Comparison of ENCODE assay signal across 18 mouse cellular contexts in genomic region chr13:70115576-70115975, GRCm38 (mm10).
A peak's percentile ranks its signal among the peaks of the same experiment; 100 is the strongest.
DNase-seq lines count a peak whose midpoint lies in the region; ATAC-seq and TF ChIP-seq lines count a peak whose summit lies in the region.
"Had no signal": no experiment of that assay in that cellular context is flagged by ENCODE, and none has a peak within 500 bp of the region (broad histone marks: within the 10 kb centered on the region; RNA-seq: fewer than 3 reads in every experiment).

No protein-coding gene starts in this region.

- 0 out of 2 replicates have a peak, but pooled peaks cover 4% of the 10 kb centered on the region for H3K4me1 ChIP-seq in hindbrain, embryonic 13.5 days (replicated peaks)
- H3K4me1 ChIP-seq in hindbrain, embryonic 11.5 days (replicated peaks; ENCODE audit: control insufficient read depth, insufficient read depth, low read length): no peaks in the 10 kb centered on the region
- no peaks in the 10 kb centered on the region for H3K4me1 ChIP-seq in midbrain, embryonic 16.5 days (ENCODE audit: control insufficient read depth, insufficient read depth, low read length)
- 0 out of 2 replicates have a peak, but pooled peaks cover 3% of the 10 kb centered on the region for H3K4me1 ChIP-seq in midbrain, embryonic 10.5 days
- H3K4me1 ChIP-seq in midbrain, postnatal 0 days (ENCODE audit: insufficient read depth, low read length): no peaks in the 10 kb centered on the region
- no peaks in the 10 kb centered on the region for H3K4me1 ChIP-seq in kidney, embryonic 14.5 days (ENCODE audit: control insufficient read depth, insufficient read depth, low read length)
- H3K4me1 ChIP-seq: embryonic facial prominence, embryonic 10.5 days; forebrain, embryonic 13.5 days; heart, embryonic 12.5 days had no signal

- peak overlapping the region; percentile 20; the same call in 1 of the 2 replicates for H3K27ac ChIP-seq in hindbrain, embryonic 13.5 days
- no peak overlapping the region for H3K27ac ChIP-seq in hindbrain, embryonic 11.5 days (ENCODE audit: low read depth, low read length)
- H3K27ac ChIP-seq in midbrain, embryonic 16.5 days (ENCODE audit: low read length): no peak overlapping the region
- no peak overlapping the region for H3K27ac ChIP-seq in midbrain, embryonic 10.5 days (replicated peaks)
- no peak overlapping the region for H3K27ac ChIP-seq in midbrain, postnatal 0 days (ENCODE audit: low read depth, low read length)
- no peak overlapping the region for H3K27ac ChIP-seq in kidney, embryonic 14.5 days (ENCODE audit: low read depth, low read length)
- H3K27ac ChIP-seq: embryonic facial prominence, embryonic 10.5 days; forebrain, embryonic 13.5 days had no signal

- TF ChIP-seq CTCF in midbrain, postnatal 0 days (IDR thresholded peaks at IDR 0.05): no peak

- no peak for ATAC-seq in hindbrain, embryonic 13.5 days (ENCODE audit: low FRiP score)
- no peak for ATAC-seq in hindbrain, embryonic 11.5 days (ENCODE audit: low FRiP score)
- ATAC-seq in midbrain, embryonic 16.5 days: 0 out of 2 replicates have a peak, but pooled peaks have one; percentile 36
- 0 out of 2 replicates have a peak, but pooled peaks have one; percentile 5 for ATAC-seq in midbrain, postnatal 0 days (ENCODE audit: low FRiP score)
- ATAC-seq in kidney, embryonic 14.5 days (ENCODE audit: low FRiP score, low TSS enrichment): no peak
- ATAC-seq: forebrain, embryonic 13.5 days; forebrain, postnatal 0 days; hindbrain, embryonic 16.5 days had no signal

- 86% methylated on average over 9 of the region's 9 CpGs for WGBS in hindbrain, embryonic 13.5 days
- WGBS in hindbrain, embryonic 11.5 days: 82% methylated on average over 9 of the region's 9 CpGs
- 75% methylated on average over 9 of the region's 9 CpGs for WGBS in midbrain, embryonic 16.5 days
- WGBS in midbrain, embryonic 10.5 days: 86% methylated on average over 9 of the region's 9 CpGs
- 78% methylated on average over 9 of the region's 9 CpGs for WGBS in midbrain, postnatal 0 days
- WGBS in kidney, embryonic 14.5 days: 86% methylated on average over 9 of the region's 9 CpGs

- no peaks in the 10 kb centered on the region for H3K9me3 ChIP-seq in hindbrain, embryonic 13.5 days
- no peaks in the 10 kb centered on the region for H3K9me3 ChIP-seq in hindbrain, embryonic 11.5 days (ENCODE audit: control insufficient read depth, low read length)
- no peaks in the 10 kb centered on the region for H3K9me3 ChIP-seq in midbrain, embryonic 16.5 days (replicated peaks; ENCODE audit: control insufficient read depth, low read length, poor library complexity, severe bottlenecking)
- no peaks in the 10 kb centered on the region for H3K9me3 ChIP-seq in midbrain, embryonic 10.5 days (replicated peaks)
- no peaks in the 10 kb centered on the region for H3K9me3 ChIP-seq in midbrain, postnatal 0 days (ENCODE audit: low read length)
- H3K9me3 ChIP-seq in kidney, embryonic 14.5 days (ENCODE audit: control insufficient read depth, low read length): no peaks in the 10 kb centered on the region
- H3K9me3 ChIP-seq: embryonic facial prominence, embryonic 10.5 days; forebrain, embryonic 13.5 days; heart, embryonic 12.5 days had no signal

- H3K9ac ChIP-seq in hindbrain, embryonic 13.5 days: no peak overlapping the region
- no peak overlapping the region for H3K9ac ChIP-seq in hindbrain, embryonic 11.5 days (ENCODE audit: low read depth, low read length)
- no peak overlapping the region for H3K9ac ChIP-seq in midbrain, embryonic 16.5 days (ENCODE audit: low read depth, low read length)
- H3K9ac ChIP-seq in midbrain, postnatal 0 days (replicated peaks; ENCODE audit: low read length, poor library complexity, severe bottlenecking): no peak overlapping the region
- no peak overlapping the region for H3K9ac ChIP-seq in kidney, embryonic 14.5 days (ENCODE audit: low read depth, low read length)
- H3K9ac ChIP-seq: forebrain, embryonic 13.5 days; forebrain, postnatal 0 days; heart, embryonic 12.5 days had no signal

- no peak overlapping the region for H3K4me2 ChIP-seq in hindbrain, embryonic 13.5 days
- no peak overlapping the region for H3K4me2 ChIP-seq in hindbrain, embryonic 11.5 days (replicated peaks; ENCODE audit: low read depth, low read length)
- H3K4me2 ChIP-seq in midbrain, embryonic 16.5 days (ENCODE audit: low read length): no peak overlapping the region
- no peak overlapping the region for H3K4me2 ChIP-seq in midbrain, postnatal 0 days (ENCODE audit: low read depth, low read length, poor library complexity, severe bottlenecking)
- H3K4me2 ChIP-seq in kidney, embryonic 14.5 days (replicated peaks; ENCODE audit: low read depth, low read length): no peak overlapping the region
- H3K4me2 ChIP-seq: forebrain, embryonic 13.5 days; heart, embryonic 12.5 days had no signal

- no peaks in the 10 kb centered on the region for H3K27me3 ChIP-seq in hindbrain, embryonic 13.5 days
- H3K27me3 ChIP-seq in hindbrain, embryonic 11.5 days (ENCODE audit: control insufficient read depth, insufficient read depth, low read length): no peaks in the 10 kb centered on the region
- H3K27me3 ChIP-seq in midbrain, embryonic 16.5 days (ENCODE audit: control insufficient read depth, insufficient read depth, low read depth, low read length): no peaks in the 10 kb centered on the region
- no peaks in the 10 kb centered on the region for H3K27me3 ChIP-seq in midbrain, embryonic 10.5 days (ENCODE audit: low read depth, poor library complexity, severe bottlenecking)
- no peaks in the 10 kb centered on the region for H3K27me3 ChIP-seq in midbrain, postnatal 0 days (ENCODE audit: insufficient read depth, low read length)
- no peaks in the 10 kb centered on the region for H3K27me3 ChIP-seq in kidney, embryonic 14.5 days (ENCODE audit: control insufficient read depth, insufficient read depth, low read length)
- H3K27me3 ChIP-seq: CH12.LX; forebrain, embryonic 13.5 days; heart, embryonic 12.5 days had no signal

- no peak overlapping the region for H3K4me3 ChIP-seq in hindbrain, embryonic 13.5 days
- no peak overlapping the region for H3K4me3 ChIP-seq in hindbrain, embryonic 11.5 days (ENCODE audit: low read depth, low read length)
- H3K4me3 ChIP-seq in midbrain, embryonic 16.5 days (ENCODE audit: low read depth, low read length): no peak overlapping the region
- no peak overlapping the region for H3K4me3 ChIP-seq in midbrain, embryonic 10.5 days
- H3K4me3 ChIP-seq in midbrain, postnatal 0 days (ENCODE audit: low read depth, low read length): no peak overlapping the region
- H3K4me3 ChIP-seq in kidney, embryonic 14.5 days (ENCODE audit: low read length): no peak overlapping the region
- H3K4me3 ChIP-seq: embryonic facial prominence, embryonic 10.5 days; forebrain, embryonic 13.5 days; heart, embryonic 12.5 days had no signal

- no peaks in the 10 kb centered on the region for H3K36me3 ChIP-seq in hindbrain, embryonic 13.5 days
- no peaks in the 10 kb centered on the region for H3K36me3 ChIP-seq in hindbrain, embryonic 11.5 days (ENCODE audit: control insufficient read depth, insufficient read depth, low read length)
- no peaks in the 10 kb centered on the region for H3K36me3 ChIP-seq in midbrain, embryonic 16.5 days (ENCODE audit: control insufficient read depth, insufficient read depth, low read length)
- H3K36me3 ChIP-seq in midbrain, embryonic 10.5 days: no peaks in the 10 kb centered on the region
- no peaks in the 10 kb centered on the region for H3K36me3 ChIP-seq in midbrain, postnatal 0 days (ENCODE audit: insufficient read depth, low read length)
- H3K36me3 ChIP-seq in kidney, embryonic 14.5 days (ENCODE audit: control insufficient read depth, insufficient read depth, low read length): no peaks in the 10 kb centered on the region
- H3K36me3 ChIP-seq: embryonic facial prominence, embryonic 10.5 days; heart, embryonic 12.5 days had no signal

- no peak for DNase-seq in hindbrain, embryonic 11.5 days (ENCODE audit: low spot score)
- DNase-seq in midbrain, embryonic 10.5 days (ENCODE audit: low spot score): no peak
- DNase-seq in midbrain, postnatal 0 days (ENCODE audit: low spot score): no peak
- DNase-seq: adrenal gland, adult 2 months; adrenal gland, postnatal 25 days; cerebellum, adult 2 months; cerebellum, postnatal 10 days; forebrain, postnatal 0 days; gastrocnemius, postnatal 14 days; heart, postnatal 36 days had no signal

Comparison
In these comparisons a context has a peak if more than half of its experiments do, and no peak if none do; other contexts are left out.
1. ATAC-seq: peak in midbrain, embryonic 16.5 days (single experiment) and midbrain, postnatal 0 days (single experiment); none in hindbrain, embryonic 13.5 days (single experiment), hindbrain, embryonic 11.5 days (single experiment) and kidney, embryonic 14.5 days (single experiment).